Mouse (Mus musculus): ENCODE results near the gene Rab17.

GRCm38 (mm10) chr1:90998268-90998890, 28.9 kb upstream of the Rab17 start, which contains the start of gene Lrrfip1:
- TF ChIP-seq POLR2A (IDR thresholded peaks at IDR 0.05; ENCODE audit: low read depth, low read length) (no peak), CTCF (conservative IDR thresholded peaks at IDR 0.05; ENCODE audit: insufficient read depth, insufficient read length, low read depth, low read length) (no peak)
